Mouse (Mus musculus): ENCODE measurements around the gene Cchcr1.
A peak's percentile ranks its signal among the peaks of the same experiment; 100 is the strongest.

Gene Cchcr1

DNA sequence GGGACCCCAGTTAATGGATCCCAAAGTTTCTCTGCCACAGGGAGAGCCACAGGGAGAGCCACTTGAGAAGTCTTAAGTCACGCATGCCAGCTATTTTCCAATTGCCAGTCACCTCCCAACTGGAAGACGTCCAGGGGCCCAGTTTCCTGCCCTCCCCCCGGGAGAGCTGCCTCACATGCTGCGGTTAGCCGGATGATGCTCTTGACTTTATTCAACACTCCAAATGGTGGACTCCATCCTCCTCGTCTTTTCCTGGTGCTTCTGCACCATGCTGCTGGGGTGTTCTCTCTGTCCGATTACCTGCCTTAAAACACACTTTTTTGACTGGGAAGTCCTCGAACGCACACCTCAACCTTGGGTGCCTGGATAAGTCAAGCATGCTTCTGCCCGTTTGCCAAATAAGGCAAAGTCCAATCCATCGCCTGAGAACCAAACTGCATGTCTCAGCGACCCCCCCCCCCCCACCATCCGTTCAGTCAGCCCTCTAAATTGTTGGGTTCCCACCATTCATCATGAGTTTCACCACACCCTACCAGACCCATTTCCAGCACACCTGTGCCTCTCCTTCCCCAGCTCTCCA is 39.4 kb downstream of the Cchcr1 start:
- DNase-seq (ENCODE audit: low spot score), result no peak

DNA sequence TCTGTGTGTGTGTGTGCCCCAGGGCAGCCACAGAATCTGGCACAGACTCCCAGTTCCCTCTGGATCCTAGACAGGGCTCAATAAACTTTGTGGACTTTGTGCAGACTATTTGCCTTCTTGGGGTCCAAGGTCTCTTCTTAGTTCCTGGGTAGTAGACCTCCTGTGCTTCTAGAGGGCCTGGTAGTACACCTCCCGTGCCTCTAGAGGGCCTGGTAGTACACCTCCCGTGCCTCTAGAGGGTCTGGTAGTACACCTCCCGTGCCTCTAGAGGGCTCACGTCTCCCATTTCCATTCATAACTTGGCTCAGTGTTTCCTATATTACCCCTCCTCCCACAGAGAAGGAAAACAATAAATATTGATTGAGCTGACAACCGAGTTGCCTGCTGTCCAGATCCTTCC is 39.9 kb downstream of the Cchcr1 start:
- peak; percentile 72 for DNase-seq (ENCODE audit: low spot score)

DNA sequence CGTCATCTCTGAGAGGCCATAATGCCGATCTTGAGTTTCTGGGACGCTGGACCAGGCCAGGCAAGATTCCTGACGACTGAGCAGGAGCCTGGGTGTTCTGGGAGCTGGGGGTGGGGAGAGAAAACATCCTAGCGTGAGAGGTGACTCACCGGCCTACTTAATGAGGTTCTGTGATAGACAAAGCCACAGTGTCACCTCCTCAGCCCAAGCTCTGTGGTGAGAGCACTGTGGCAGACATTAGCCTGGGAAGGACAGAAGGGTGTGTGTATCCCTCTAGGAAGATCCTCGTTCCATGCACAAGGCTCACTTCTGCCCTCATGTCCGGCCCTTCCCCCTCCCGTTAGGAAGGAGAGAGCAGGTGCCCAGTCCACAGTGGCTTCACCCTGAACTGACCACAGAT is 40.5 kb downstream of the Cchcr1 start:
- DNase-seq (ENCODE audit: low spot score), result no peak

DNA sequence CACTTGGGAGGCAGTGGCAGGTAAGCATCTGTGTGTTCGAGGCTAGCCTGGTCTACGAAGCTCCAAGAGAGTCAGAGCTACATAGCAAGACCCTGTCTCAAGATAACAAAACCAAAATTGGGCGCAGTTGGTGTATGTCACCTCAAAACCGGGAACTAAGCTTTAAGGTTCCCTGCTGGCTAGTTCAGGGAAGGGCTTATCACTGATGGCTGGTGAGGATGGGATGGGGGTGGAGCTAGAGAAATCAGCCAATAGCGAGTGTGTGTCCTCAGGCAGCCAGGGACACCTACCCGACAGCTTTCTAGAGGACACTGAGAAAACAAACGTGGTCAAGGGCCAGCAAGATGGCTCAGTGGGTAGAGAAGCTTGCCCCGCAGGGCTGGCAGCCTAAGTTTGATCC is 41.3 kb downstream of the Cchcr1 start:
- no peak for DNase-seq (ENCODE audit: low spot score)

GRCm38 (mm10) chr17:35567150-35567549 is 50.2 kb downstream of the Cchcr1 start, which contains the start of gene 2300002M23Rik:
TSS of gene 2300002M23Rik (plus strand) at chr17:35567450.
- no peak for DNase-seq (ENCODE audit: low spot score)

- no peak for DNase-seq (ENCODE audit: low spot score)
Observed at GRCm38 (mm10) chr17:35567767-35568166, 50.9 kb downstream of the Cchcr1 start.

GRCm38 (mm10) chr17:35569091-35569944 is 52.4 kb downstream of the Cchcr1 start:
- no peak for DNase-seq (ENCODE audit: low spot score)

- DNase-seq (ENCODE audit: low spot score), result no peak
Observed at GRCm38 (mm10) chr17:35570836-35571235, 53.9 kb downstream of the Cchcr1 start.

DNA sequence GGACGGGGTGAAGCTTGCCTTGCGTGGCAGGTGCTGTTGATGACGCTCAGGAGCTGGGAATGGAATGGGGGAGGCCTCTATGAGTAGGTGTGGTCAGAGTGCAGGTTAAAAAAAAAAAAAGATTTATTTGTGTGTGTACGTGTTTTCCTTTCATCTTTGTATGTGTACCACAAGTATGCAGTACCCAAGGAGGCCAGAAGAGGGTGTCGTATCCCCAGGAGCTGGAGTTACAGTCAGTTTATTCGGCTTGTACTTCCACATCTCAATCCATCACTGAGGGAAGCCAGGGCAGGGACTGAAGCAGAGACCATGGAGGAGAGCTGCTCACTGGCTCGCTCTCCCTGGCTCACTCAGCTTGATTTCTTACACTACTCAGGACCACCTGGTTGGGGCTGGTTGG is 54.6 kb downstream of the Cchcr1 start:
- DNase-seq (ENCODE audit: low spot score), result no peak

DNA sequence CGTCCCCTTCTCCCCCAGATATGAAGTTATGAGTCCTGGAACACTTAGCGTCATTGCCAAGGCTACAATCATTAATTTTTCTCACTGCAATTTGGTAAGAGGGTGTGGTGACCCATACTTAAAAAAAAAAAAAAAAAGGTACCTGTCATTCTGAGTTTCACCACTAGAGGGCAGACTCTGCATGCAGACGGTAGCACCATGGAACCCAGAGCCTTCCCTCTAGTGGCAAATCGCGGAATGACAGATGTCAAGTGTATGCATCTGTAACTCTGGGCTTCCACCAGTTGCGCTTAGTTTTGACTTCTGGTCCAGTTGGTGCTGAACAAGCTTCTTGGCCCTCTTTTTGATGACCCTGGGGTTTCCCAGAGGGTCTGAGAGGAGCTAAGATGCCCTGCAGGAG is 61.3 kb downstream of the Cchcr1 start:
- DNase-seq (ENCODE audit: low spot score), result peak; percentile 92

Measured in retina, embryonic 14.5 days (tissue).